Mouse (Mus musculus) embryo, embryonic 11.5 days (tissue): ENCODE data around the gene Cd300ld5.
"Not testable (repeated sequence)": the region's sequence is repeated elsewhere in the genome, so short reads cannot be mapped to it uniquely, and the experiment has no call there.

Experiments
- DNase-seq: peaks from one replicate; pipeline ENCODE4 v3.0.0-alpha.2; 2012; ENCODE audit warnings: low read depth, low spot score

Gene Cd300ld5

GRCm38 (mm10) chr11:115049282-115049895 lies 11.8 kb upstream of the Cd300ld5 start:
- no peak for DNase-seq

GRCm38 (mm10) chr11:115048259-115048658 lies 10.7 kb upstream of the Cd300ld5 start, which contains the start of gene Cd300ld3:
Cd300ld3 (minus strand) TSS chr11:115048409.
- no peak for DNase-seq

- not testable (repeated sequence) for DNase-seq
These were observed 10.7 kb downstream of the Cd300ld5 start, which contains the start of gene Cd300ld4 for GRCm38 (mm10) chr11:115026912-115027311. Cd300ld4 (minus strand) TSS chr11:115027012.

GRCm38 (mm10) chr11:115016093-115016492 lies 21.5 kb downstream of the Cd300ld5 start, which contains the start of gene Cd300ld2:
Cd300ld2 (minus strand) TSS chr11:115016193.
- not testable (repeated sequence) for DNase-seq

- no peak for DNase-seq
These were observed 33.5 kb downstream of the Cd300ld5 start for GRCm38 (mm10) chr11:115004070-115004469.

- DNase-seq: no peak
These were observed 36.0 kb downstream of the Cd300ld5 start, which contains the start of gene Cd300c2 for GRCm38 (mm10) chr11:115001474-115002040. Cd300c2 (minus strand) TSS chr11:115001880.

GRCm38 (mm10) chr11:114989793-114990192 lies 47.8 kb downstream of the Cd300ld5 start, which contains the start of gene Cd300ld:
Cd300ld (minus strand) TSS chr11:114989922.
- DNase-seq: no peak

GRCm38 (mm10) chr11:114981866-114982265 lies 55.7 kb downstream of the Cd300ld5 start:
- DNase-seq: no peak
